In the genomic region with DNA sequence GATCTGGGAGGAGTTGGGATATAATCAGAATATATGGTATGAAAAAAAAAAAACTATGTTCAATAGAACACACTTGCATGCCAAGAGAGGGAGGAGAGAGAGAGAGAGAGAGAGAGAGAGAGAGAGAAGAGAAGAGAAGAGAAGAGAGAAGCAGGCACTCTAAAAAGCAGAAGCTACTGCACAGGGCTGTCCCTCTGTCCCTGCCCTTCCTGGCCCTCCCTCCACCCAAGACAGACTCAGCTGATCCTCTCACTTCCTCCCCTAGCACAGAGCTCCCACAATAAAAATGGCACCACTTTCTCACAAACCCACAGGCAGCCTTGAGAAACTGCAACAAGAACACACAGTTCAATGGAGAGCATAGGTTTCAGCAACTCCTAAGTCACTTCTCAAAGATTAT, we compare ENCODE assay signal across 13 mouse cellular contexts. TPM values are rescaled to one million over a fixed set of nuclear protein-coding genes. Genes with fewer than 3 reads are reported as not detected.
DNase-seq lines count a peak whose midpoint lies in the region; ATAC-seq and TF ChIP-seq lines count a peak whose summit lies in the region.
"Had no signal": no experiment of that assay in that cellular context is flagged by ENCODE, and none has a peak within 500 bp of the region (broad histone marks: within the 10 kb centered on the region; RNA-seq: fewer than 3 reads in every experiment).

No protein-coding gene starts in this region.

- no peaks in the 10 kb centered on the region for H3K36me3 ChIP-seq in liver, embryonic 11.5 days (ENCODE audit: control insufficient read depth, insufficient read depth, low read length)
- peaks cover 0 to 23% of the 10 kb centered on the region in 2 experiments; a peak in 2 of 4 replicates for H3K36me3 ChIP-seq in MEL (ENCODE audit: control insufficient read depth in 1 of 2, insufficient read depth in 2 of 2, low read length in 2 of 2)
- no peaks in the 10 kb centered on the region for H3K36me3 ChIP-seq in liver, postnatal 0 days (replicated peaks; ENCODE audit: insufficient read depth, low read length)
- H3K36me3 ChIP-seq in forebrain, postnatal 0 days (ENCODE audit: insufficient read depth): no peaks in the 10 kb centered on the region
- H3K36me3 ChIP-seq: limb, embryonic 12.5 days; midbrain, embryonic 12.5 days had no signal

- H3K79me2 ChIP-seq in MEL (ENCODE audit: control insufficient read depth, insufficient read depth, low read length, poor library complexity): peaks cover 4% of the 10 kb centered on the region; the same call in 1 of the 2 replicates

- DNase-seq in liver: peak; percentile 21
- DNase-seq in liver, embryonic 11.5 days (ENCODE audit: low spot score): no peak
- peak; percentile 85 for DNase-seq in MEL (ENCODE audit: low read depth, low spot score)
- peak; percentile 27 for DNase-seq in liver, postnatal 0 days
- DNase-seq in spleen, adult 18-20 months: peak; percentile 39 to 50
- no peak for DNase-seq in forebrain, postnatal 0 days
- DNase-seq in urinary bladder, adult 18-20 months (ENCODE audit: low spot score in 2 of 2): no peak
- DNase-seq: adrenal gland, adult 8-10 months; cerebellum, postnatal 14 days; kidney, adult 8-10 months had no signal

- no peak for TF ChIP-seq RAD21 in MEL (IDR thresholded peaks at IDR 0.05; ENCODE audit: low read depth, low read length)

- TF ChIP-seq EP300 in MEL (IDR thresholded peaks at IDR 0.05; ENCODE audit: low read depth in 1 of 2, low read length in 2 of 2): peak in 1 of 2 experiments; percentile 29; a peak in 1 of 4 replicates
- no peak for TF ChIP-seq EP300 in liver, postnatal 0 days (IDR thresholded peaks at IDR 0.05; ENCODE audit: low read depth)

- no peak for ATAC-seq in liver, embryonic 11.5 days (replicated peaks; ENCODE audit: low FRiP score)
- ATAC-seq in liver, postnatal 0 days: no peak
- no peak for ATAC-seq in forebrain, postnatal 0 days

- no peak overlapping the region for H3K4me3 ChIP-seq in liver, embryonic 11.5 days (ENCODE audit: low read depth, low read length)
- H3K4me3 ChIP-seq in MEL (ENCODE audit: control insufficient read depth in 1 of 2, insufficient read depth in 1 of 2, low read depth in 2 of 2, low read length in 2 of 2): no peak overlapping the region
- no peak overlapping the region for H3K4me3 ChIP-seq in liver, postnatal 0 days (ENCODE audit: low read depth, low read length)
- no peak overlapping the region for H3K4me3 ChIP-seq in forebrain, postnatal 0 days (ENCODE audit: low read depth, low read length)
- H3K4me3 ChIP-seq: erythroblast, embryonic 14.5 days; limb, embryonic 12.5 days; midbrain, embryonic 12.5 days had no signal

- H3K27ac ChIP-seq in liver, embryonic 11.5 days (ENCODE audit: low read depth, low read length): no peak overlapping the region
- peak overlapping the region; percentile 52 for H3K27ac ChIP-seq in MEL (ENCODE audit: control insufficient read depth, low read depth, low read length)
- H3K27ac ChIP-seq in liver, postnatal 0 days (ENCODE audit: low read depth): peak overlapping the region; percentile 5; the same call in 1 of the 2 replicates
- H3K27ac ChIP-seq in forebrain, postnatal 0 days (ENCODE audit: low read depth, low read length): no peak overlapping the region
- H3K27ac ChIP-seq: limb, embryonic 12.5 days; midbrain, embryonic 12.5 days had no signal

- TF ChIP-seq CTCF in MEL (IDR thresholded peaks at IDR 0.05 in 2 of 3, conservative IDR thresholded peaks at IDR 0.05 in 1 of 3; ENCODE audit: control insufficient read depth in 1 of 3, insufficient read depth in 1 of 3, low read depth in 2 of 3, low read length in 3 of 3, poor library complexity in 1 of 3, severe bottlenecking in 1 of 3): no peak
- TF ChIP-seq CTCF in liver, postnatal 0 days (IDR thresholded peaks at IDR 0.05; ENCODE audit: low read depth): no peak
- TF ChIP-seq CTCF in forebrain, postnatal 0 days (IDR thresholded peaks at IDR 0.05; ENCODE audit: low read depth): no peak

- no peak overlapping the region for H3K9ac ChIP-seq in liver, embryonic 11.5 days (ENCODE audit: low read depth, low read length)
- H3K9ac ChIP-seq in MEL (ENCODE audit: control insufficient read depth, low read depth, low read length, poor library complexity, severe bottlenecking): no peak overlapping the region
- H3K9ac ChIP-seq in liver, postnatal 0 days (replicated peaks): no peak overlapping the region
- no peak overlapping the region for H3K9ac ChIP-seq in forebrain, postnatal 0 days
- H3K9ac ChIP-seq: limb, embryonic 12.5 days; midbrain, embryonic 12.5 days had no signal

- no peak overlapping the region for H3K4me2 ChIP-seq in liver, embryonic 11.5 days
- no peak overlapping the region for H3K4me2 ChIP-seq in liver, postnatal 0 days (ENCODE audit: low read depth, low read length)
- no peak overlapping the region for H3K4me2 ChIP-seq in forebrain, postnatal 0 days (ENCODE audit: low read depth)
- H3K4me2 ChIP-seq: limb, embryonic 12.5 days; midbrain, embryonic 12.5 days had no signal

- peaks cover 4% of the 10 kb centered on the region; the same call in 1 of the 2 replicates for H3K4me1 ChIP-seq in liver, embryonic 11.5 days (replicated peaks; ENCODE audit: control insufficient read depth, insufficient read depth, low read length)
- peaks cover 6 to 14% of the 10 kb centered on the region in 2 experiments for H3K4me1 ChIP-seq in MEL (ENCODE audit: control insufficient read depth in 1 of 2, insufficient read depth in 2 of 2, low read length in 2 of 2)
- H3K4me1 ChIP-seq in liver, postnatal 0 days (ENCODE audit: insufficient read depth): peaks cover 8% of the 10 kb centered on the region
- 0 out of 2 replicates have a peak, but pooled peaks cover 4% of the 10 kb centered on the region for H3K4me1 ChIP-seq in forebrain, postnatal 0 days (ENCODE audit: insufficient read depth)
- H3K4me1 ChIP-seq: limb, embryonic 12.5 days had no signal

- no peaks in the 10 kb centered on the region for H3K27me3 ChIP-seq in liver, embryonic 11.5 days (replicated peaks; ENCODE audit: control insufficient read depth, insufficient read depth, low read length)
- no peaks in the 10 kb centered on the region for H3K27me3 ChIP-seq in MEL (ENCODE audit: control insufficient read depth in 1 of 2, insufficient read depth in 2 of 2, low read length in 2 of 2)
- H3K27me3 ChIP-seq in liver, postnatal 0 days (ENCODE audit: insufficient read depth, low read length): no peaks in the 10 kb centered on the region
- no peaks in the 10 kb centered on the region for H3K27me3 ChIP-seq in forebrain, postnatal 0 days (ENCODE audit: insufficient read depth, low read length)

- no peaks in the 10 kb centered on the region for H3K9me3 ChIP-seq in liver, embryonic 11.5 days (ENCODE audit: control insufficient read depth, low read length)
- H3K9me3 ChIP-seq in MEL (replicated peaks; ENCODE audit: insufficient read depth, low read length): no peaks in the 10 kb centered on the region
- H3K9me3 ChIP-seq in liver, postnatal 0 days (ENCODE audit: low read length): no peaks in the 10 kb centered on the region
- H3K9me3 ChIP-seq in forebrain, postnatal 0 days (ENCODE audit: low read length): no peaks in the 10 kb centered on the region
- H3K9me3 ChIP-seq: limb, embryonic 12.5 days; midbrain, embryonic 12.5 days had no signal

- no peak for TF ChIP-seq POLR2A in MEL (IDR thresholded peaks at IDR 0.05; ENCODE audit: control insufficient read depth in 1 of 2, insufficient read depth in 1 of 2, low read depth in 1 of 2, low read length in 2 of 2, poor library complexity in 1 of 2)

TF ChIP-seq in MEL, 35 proteins besides CTCF, POLR2A, EP300 and RAD21:
- peak; percentile 45 for TF ChIP-seq ELF1 (IDR thresholded peaks at IDR 0.05; ENCODE audit: low read depth, low read length)
- TF ChIP-seq JUND (IDR thresholded peaks at IDR 0.05; ENCODE audit: low read depth, low read length): peak; percentile 98
- no peak for TF ChIP-seq ZC3H11A (IDR thresholded peaks at IDR 0.05; ENCODE audit: low read depth, low read length)
- TF ChIP-seq KAT2A (conservative IDR thresholded peaks at IDR 0.05; ENCODE audit: low read depth, low read length): no peak
- TF ChIP-seq USF1 (IDR thresholded peaks at IDR 0.05; ENCODE audit: low read depth, low read length): 0 out of 2 replicates have a peak, but pooled peaks have one; percentile 30
- TF ChIP-seq MAFK (IDR thresholded peaks at IDR 0.05; ENCODE audit: borderline replicate concordance, low read depth, low read length): no peak
- TF ChIP-seq TAL1 (IDR thresholded peaks at IDR 0.05; ENCODE audit: low read length): no peak
- TF ChIP-seq ETS1 (IDR thresholded peaks at IDR 0.05; ENCODE audit: low read depth, low read length): peak; percentile 79
- no peak for TF ChIP-seq MAX (IDR thresholded peaks at IDR 0.05; ENCODE audit: low read length)
- no peak for TF ChIP-seq E2F4 (IDR thresholded peaks at IDR 0.05; ENCODE audit: borderline replicate concordance, low read depth, low read length)
- 0 out of 2 replicates have a peak, but pooled peaks have one; percentile 45 for TF ChIP-seq MAZ (IDR thresholded peaks at IDR 0.05; ENCODE audit: low read depth, low read length)
- TF ChIP-seq CHD1 (IDR thresholded peaks at IDR 0.05; ENCODE audit: low read depth, low read length): no peak
- TF ChIP-seq ZNF384 (IDR thresholded peaks at IDR 0.05; ENCODE audit: low read depth, low read length): 0 out of 2 replicates have a peak, but pooled peaks have one; percentile 40
- 0 out of 2 replicates have a peak, but pooled peaks have one; percentile 15 for TF ChIP-seq HCFC1 (IDR thresholded peaks at IDR 0.05; ENCODE audit: low read depth, low read length)
- no peak for TF ChIP-seq BHLHE40 (IDR thresholded peaks at IDR 0.05; ENCODE audit: borderline replicate concordance, low read depth, low read length)
- TF ChIP-seq SIN3A (IDR thresholded peaks at IDR 0.05; ENCODE audit: low read length): peak; percentile 24; the same call in 1 of the 2 replicates
- no peak for TF ChIP-seq POLR2AphosphoS2 (IDR thresholded peaks at IDR 0.05; ENCODE audit: low read length)
- TF ChIP-seq GABPA (IDR thresholded peaks at IDR 0.05; ENCODE audit: low read depth, low read length): no peak
- no peak for TF ChIP-seq ZMIZ1 (IDR thresholded peaks at IDR 0.05; ENCODE audit: low read depth, low read length)

RNA-seq across cellular contexts. Expression of gene Nabp1, which starts 2.2 kb away (rescaled TPM):
- 7.6 and 10.1 TPM in 2 replicates for polyA plus RNA-seq in liver, embryonic 11.5 days (2014; fragmentation: Nextera tagmentation; extraction: Ambion mirVana)
- total RNA-seq in MEL (2012; rRNA removed): 10.0 and 11.7 TPM in 2 replicates
- polyA plus RNA-seq in MEL (2012; ENCODE audit: insufficient read depth in 1 of 2, insufficient read length in 2 of 2, low read depth in 1 of 2, low replicate concordance in 2 of 2, missing spikeins in 1 of 2): 1 to 10 TPM in 1 of 2 experiments, not detected in 1; 5.4 TPM
- polyA plus RNA-seq in liver, postnatal 0 days (2015; fragmentation: Nextera tagmentation; extraction: Ambion mirVana): 6.2 and 7.2 TPM in 2 replicates
- 7.5 and 8.2 TPM in 2 replicates for total RNA-seq in forebrain, postnatal 0 days (2014; rRNA removed)
- 3.4 and 6.3 TPM in 2 replicates for polyA plus RNA-seq in forebrain, postnatal 0 days (2015; fragmentation: Nextera tagmentation; extraction: Ambion mirVana)

Comparison
In these comparisons a context has a peak if more than half of its experiments do, and no peak if none do; other contexts are left out.
1. DNase-seq: peak in liver (single experiment), MEL (single experiment), liver, postnatal 0 days (single experiment) and spleen, adult 18-20 months (2 of 2); none in liver, embryonic 11.5 days (single experiment), forebrain, postnatal 0 days (single experiment) and urinary bladder, adult 18-20 months (0 of 2).
2. H3K27ac ChIP-seq: peak in MEL (single experiment) and liver, postnatal 0 days (single experiment); none in liver, embryonic 11.5 days (single experiment) and forebrain, postnatal 0 days (single experiment).